Mouse (Mus musculus) C2C12 (cell line): ENCODE results near the gene Myo9b. TPM values are rescaled to one million over a fixed set of nuclear protein-coding genes. Genes with fewer than 3 reads are reported as not detected.
A peak's percentile ranks its signal among the peaks of the same experiment; 100 is the strongest.

Experiments
- H3K27me3 ChIP-seq: one replicate; pipeline ENCODE4 v1.6.1; 2011; ENCODE audit not compliant: control insufficient read depth, insufficient read depth, insufficient read length
- H3K36me3 ChIP-seq: one replicate; pipeline ENCODE4 v1.6.1; 2011; ENCODE audit not compliant: control insufficient read depth, insufficient read depth
- H3K4me3 ChIP-seq: one replicate; pipeline ENCODE4 v1.5.1; 2011; ENCODE audit warnings: mild to moderate bottlenecking, control low read depth; ENCODE audit not compliant: poor library complexity, insufficient read depth, severe bottlenecking
- H3K79me2 ChIP-seq: one replicate; pipeline ENCODE4 v1.6.1; 2011; ENCODE audit not compliant: control insufficient read depth, insufficient read depth
- H3K79me3 ChIP-seq: one replicate; pipeline ENCODE4 v1.6.1; 2011; ENCODE audit warnings: low read depth, control low read depth
- H3ac ChIP-seq: one replicate; pipeline ENCODE3; 2011; ENCODE audit warnings: low read depth; ENCODE audit not compliant: control insufficient read depth, insufficient read length
- CEBPB ChIP-seq: IDR thresholded peaks from one replicate; pipeline ENCODE4 v1.6.1; 2011; ENCODE audit warnings: low read depth, mild to moderate bottlenecking, control low read depth, moderate library complexity
- CTCF ChIP-seq: IDR thresholded peaks from one replicate; pipeline ENCODE4 v1.5.1; 2011; ENCODE audit not compliant: control insufficient read depth, insufficient read depth, insufficient read length
- FOSL1 ChIP-seq: IDR thresholded peaks from one replicate; pipeline ENCODE4 v1.8.0; 2011; ENCODE audit warnings: mild to moderate bottlenecking, low read length; ENCODE audit not compliant: poor library complexity, insufficient read depth, severe bottlenecking
- MAX ChIP-seq: IDR thresholded peaks from one replicate; pipeline ENCODE4 v1.6.1; 2011; ENCODE audit warnings: mild to moderate bottlenecking, control low read depth
- MYOD1 ChIP-seq: IDR thresholded peaks from one replicate; pipeline ENCODE4 v1.6.1; 2011; ENCODE audit warnings: low read depth; ENCODE audit not compliant: control insufficient read depth, insufficient read length
- MYOG ChIP-seq: IDR thresholded peaks from one replicate; pipeline ENCODE4 v1.6.1; 2011; ENCODE audit not compliant: control insufficient read depth, insufficient read length; ENCODE audit errors: extremely low read depth
- USF1 ChIP-seq: IDR thresholded peaks from one replicate; pipeline ENCODE4 v1.6.1; 2011; ENCODE audit warnings: low read depth, mild to moderate bottlenecking, control low read depth, moderate library complexity
- polyA plus RNA-seq: library from polyadenylated mRNA; unstranded; fragments of >200 nt; fragmentation: generic; extraction: Trizol; gene quantifications from one replicate; pipeline ENCODE4 v1.2.1, GENCODE M21; 2012; ENCODE audit warnings: missing spikeins

Gene Myo9b
- polyA plus RNA-seq, 1 experiment, result 53.6 TPM

GRCm38 (mm10) chr8:71400826-71401225, 128.3 kb downstream of the Myo9b start:
- Histone ChIP-seq H3K36me3 (peaks cover 13% of the 10 kb centered on the region), H3K79me3 (peaks cover 5% of the 10 kb centered on the region), H3K79me2 (peaks cover 17% of the 10 kb centered on the region), H3K27me3 (no peaks in the 10 kb centered on the region), H3ac (no peak overlapping the region), H3K4me3 (no peak overlapping the region)
- TF ChIP-seq MYOG, result no peak

- no peak overlapping the region for H3K4me3 ChIP-seq
- H3K36me3 ChIP-seq, result peaks cover 13% of the 10 kb centered on the region
- TF ChIP-seq USF1, result no peak
- no peak for TF ChIP-seq CEBPB
- TF ChIP-seq MAX, result no peak
- TF ChIP-seq CTCF, result no peak
- no peak for TF ChIP-seq MYOD1
- no peak for TF ChIP-seq FOSL1
- TF ChIP-seq MYOG, result no peak
- no peaks in the 10 kb centered on the region for H3K27me3 ChIP-seq
- peaks cover 21% of the 10 kb centered on the region for H3K79me2 ChIP-seq
- H3K79me3 ChIP-seq, result peaks cover 8% of the 10 kb centered on the region
- H3ac ChIP-seq, result no peak overlapping the region
Measured at GRCm38 (mm10) chr8:71401454-71401853, 128.9 kb downstream of the Myo9b start.

- no peak overlapping the region for H3ac ChIP-seq
- TF ChIP-seq MYOG, result no peak
- no peak for TF ChIP-seq FOSL1
- TF ChIP-seq USF1, result no peak
- no peak for TF ChIP-seq CEBPB
- no peak for TF ChIP-seq MYOD1
- TF ChIP-seq CTCF, result no peak
- TF ChIP-seq MAX, result no peak
- no peak overlapping the region for H3K4me3 ChIP-seq
- no peaks in the 10 kb centered on the region for H3K27me3 ChIP-seq
- peaks cover 24% of the 10 kb centered on the region for H3K79me2 ChIP-seq
- peaks cover 20% of the 10 kb centered on the region for H3K36me3 ChIP-seq
- H3K79me3 ChIP-seq, result peaks cover 9% of the 10 kb centered on the region
Measured at GRCm38 (mm10) chr8:71402446-71402964, 130.0 kb downstream of the Myo9b start.

GRCm38 (mm10) chr8:71403107-71403885, 130.8 kb downstream of the Myo9b start:
- TF ChIP-seq MAX (no peak), MYOG (no peak), CEBPB (no peak), CTCF (no peak), MYOD1 (no peak), USF1 (no peak), FOSL1 (no peak)
- Histone ChIP-seq H3K36me3 (peaks cover 26% of the 10 kb centered on the region), H3K27me3 (no peaks in the 10 kb centered on the region), H3K79me2 (peaks cover 23% of the 10 kb centered on the region), H3K4me3 (no peak overlapping the region), H3ac (no peak overlapping the region), H3K79me3 (peaks cover 6% of the 10 kb centered on the region)

GRCm38 (mm10) chr8:71404011-71404410, 131.5 kb downstream of the Myo9b start:
- no peak overlapping the region for H3K4me3 ChIP-seq

GRCm38 (mm10) chr8:71404951-71405351, 132.4 kb downstream of the Myo9b start:
- H3ac ChIP-seq, result no peak overlapping the region
- no peaks in the 10 kb centered on the region for H3K27me3 ChIP-seq
- peaks cover 6% of the 10 kb centered on the region for H3K79me3 ChIP-seq
- H3K4me3 ChIP-seq, result peak overlapping the region; percentile 84
- H3K79me2 ChIP-seq, result peaks cover 22% of the 10 kb centered on the region
- TF ChIP-seq CEBPB (no peak), CTCF (no peak), MYOG (no peak), FOSL1 (no peak), MAX (no peak), USF1 (no peak), MYOD1 (no peak)
- H3K36me3 ChIP-seq, result peaks cover 29% of the 10 kb centered on the region

More at GRCm38 (mm10) chr8:71404011-71404410, 131.5 kb downstream of the Myo9b start:
- Histone ChIP-seq H3K79me3 (peaks cover 6% of the 10 kb centered on the region), H3K36me3 (peaks cover 27% of the 10 kb centered on the region), H3ac (no peak overlapping the region), H3K79me2 (peaks cover 22% of the 10 kb centered on the region), H3K27me3 (no peaks in the 10 kb centered on the region)
- TF ChIP-seq MAX, result no peak
- no peak for TF ChIP-seq MYOD1
- TF ChIP-seq MYOG, result no peak
- TF ChIP-seq CTCF, result no peak
- no peak for TF ChIP-seq FOSL1
- TF ChIP-seq CEBPB, result no peak
- no peak for TF ChIP-seq USF1
